Mouse (Mus musculus) midbrain, postnatal 0 days (tissue): ENCODE measurements at regions not wholly inside any gene's neighbourhood (a gene's known extent, or its start where the extent isn't known, plus 50 kb on each side); places are given as distances from the start of the nearest gene placed in this dataset. TPM values are rescaled to one million over a fixed set of nuclear protein-coding genes. Genes with fewer than 3 reads are reported as not detected.

Source experiments
- ATAC-seq: fragments of 200-750 bp; cut with Nextera tagmentation; 2 replicates; pipeline ENCODE4 v1.8.0; 2017; ENCODE audit warnings: moderate number of reproducible peaks, mild to moderate bottlenecking, moderate TSS enrichment, moderate library complexity; ENCODE audit not compliant: low FRiP score
- DNase-seq: peaks from one replicate; pipeline ENCODE4 v3.0.0-alpha.2; 2015; ENCODE audit warnings: low spot score
- H3K27ac ChIP-seq: fragments of 300-500 bp; sonication (generic); 2 replicates; pipeline ENCODE4 v1.5.1; 2014; ENCODE audit warnings: low read depth, mild to moderate bottlenecking, low read length, mixed read lengths
- H3K27me3 ChIP-seq: fragments of 300-500 bp; sonication (generic); 2 replicates; pipeline ENCODE4 v1.6.1; 2014; ENCODE audit warnings: low read length, control low read depth, mixed read lengths; ENCODE audit not compliant: insufficient read depth
- H3K36me3 ChIP-seq: fragments of 300-500 bp; sonication (generic); 2 replicates; pipeline ENCODE4 v1.6.1; 2014; ENCODE audit warnings: low read length, control low read depth, mixed read lengths; ENCODE audit not compliant: insufficient read depth
- H3K4me1 ChIP-seq: fragments of 300-500 bp; sonication (generic); 2 replicates; pipeline ENCODE4 v1.6.1; 2014; ENCODE audit warnings: mild to moderate bottlenecking, control low read depth, antibody characterized with exemption, low read length, mixed read lengths; ENCODE audit not compliant: insufficient read depth
- H3K4me2 ChIP-seq: fragments of 300-500 bp; sonication (generic); 2 replicates; pipeline ENCODE4 v1.6.1; 2014; ENCODE audit warnings: low read depth, mild to moderate bottlenecking, low read length, mixed read lengths; ENCODE audit not compliant: poor library complexity, severe bottlenecking
- H3K4me3 ChIP-seq: fragments of 300-500 bp; sonication (generic); 2 replicates; pipeline ENCODE4 v1.5.1; 2014; ENCODE audit warnings: low read depth, mild to moderate bottlenecking, low read length, moderate library complexity
- H3K9ac ChIP-seq: fragments of 300-500 bp; sonication (generic); replicated peaks from 2 replicates; pipeline ENCODE4 v1.6.1; 2014; ENCODE audit warnings: mild to moderate bottlenecking, low read length, moderate library complexity, mixed read lengths; ENCODE audit not compliant: poor library complexity, severe bottlenecking
- H3K9me3 ChIP-seq: fragments of 300-500 bp; sonication (generic); 2 replicates; pipeline ENCODE4 v1.6.1; 2016; ENCODE audit warnings: low read length, control low read depth
- CTCF ChIP-seq: IDR thresholded peaks from 2 replicates; pipeline ENCODE4 v1.5.1; 2016; ENCODE audit warnings: antibody characterized with exemption, mild to moderate bottlenecking
- WGBS: fragments of 180-500 bp; shearing (Covaris S2); extraction: QIAGEN DNeasy Blood & Tissue Kit; methylation state at CpG from one replicate; pipeline ENCODE4 v1.1.7; 2014; 5-methylcytosine and 5-hydroxymethylcytosine counted together
- microRNA-seq: library from miRNA; unstranded; fragments of <30 nt; microRNA quantifications from one replicate; pipeline ENCODE4, GENCODE M21; 2016; ENCODE audit warnings: borderline number of aligned reads

- H3K9ac ChIP-seq = no peak overlapping the region
- no peak for DNase-seq
- no peaks in the 10 kb centered on the region for H3K9me3 ChIP-seq
- TF ChIP-seq CTCF = no peak
- H3K4me3 ChIP-seq = no peak overlapping the region
- H3K4me2 ChIP-seq = no peak overlapping the region
- ATAC-seq = no peak
- peaks cover 5% of the 10 kb centered on the region; the same call in 1 of the 2 replicates for H3K4me1 ChIP-seq
- H3K27ac ChIP-seq = no peak overlapping the region
- H3K27me3 ChIP-seq = no peaks in the 10 kb centered on the region
- WGBS = 75% methylated on average over 6 of the region's 6 CpGs
- H3K36me3 ChIP-seq = no peaks in the 10 kb centered on the region
These were observed 50.9 kb upstream of the Dlk1 start for GRCm38 (mm10) chr12:109401696-109402095.

GRCm38 (mm10) chr12:109402226-109402625 lies 50.4 kb upstream of the Dlk1 start:
- H3K36me3 ChIP-seq = no peaks in the 10 kb centered on the region
- ATAC-seq (no peak), DNase-seq (no peak)
- no peak overlapping the region for H3K4me3 ChIP-seq
- H3K27ac ChIP-seq = no peak overlapping the region
- H3K9me3 ChIP-seq = no peaks in the 10 kb centered on the region
- 36% methylated on average over 9 of the region's 9 CpGs for WGBS
- no peak overlapping the region for H3K9ac ChIP-seq
- no peak overlapping the region for H3K4me2 ChIP-seq
- TF ChIP-seq CTCF = no peak
- H3K27me3 ChIP-seq = no peaks in the 10 kb centered on the region
- peaks cover 5% of the 10 kb centered on the region; the same call in 1 of the 2 replicates for H3K4me1 ChIP-seq

Small RNA genes lying in the stretch of these regions (microRNA-seq; reads per million reads assigned to microRNA genes)
- gene Gm22234 = not detected
- not detected for gene Gm25297
